Mouse (Mus musculus): Measurements from ENCODE around the gene Trmt2a.

DNA sequence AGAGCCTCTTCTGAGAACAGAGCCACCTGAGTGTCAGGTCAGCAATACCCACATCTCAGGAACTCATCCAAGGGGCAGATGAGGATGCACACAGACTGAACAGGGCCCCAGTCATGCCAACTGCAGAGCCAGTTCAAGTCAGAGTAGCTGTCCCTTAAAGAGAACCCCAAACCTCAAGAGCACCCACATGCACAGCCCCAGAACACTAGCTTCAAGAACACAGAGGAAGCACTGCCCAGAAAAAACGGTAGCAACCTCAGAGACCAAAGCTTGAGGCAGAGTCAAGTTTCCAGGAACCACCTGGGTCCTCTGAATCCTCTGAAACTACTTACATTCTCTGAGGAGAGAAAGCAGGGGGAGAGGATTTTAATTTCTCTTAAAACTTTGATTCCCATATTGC, 15.0 kb upstream of the Trmt2a start:
- TF ChIP-seq CTCF (conservative IDR thresholded peaks at IDR 0.05; ENCODE audit: low read length) (no peak), NANOG (IDR thresholded peaks at IDR 0.05; ENCODE audit: borderline replicate concordance, low read length) (no peak)
